Mouse (Mus musculus) testis, postnatal 10 days (tissue): ENCODE data around the gene Plscr4.

Source experiments
- DNase-seq: peaks from one replicate; pipeline ENCODE4 v3.0.0; 2021; ENCODE audit warnings: low spot score

Gene Plscr4

DNA sequence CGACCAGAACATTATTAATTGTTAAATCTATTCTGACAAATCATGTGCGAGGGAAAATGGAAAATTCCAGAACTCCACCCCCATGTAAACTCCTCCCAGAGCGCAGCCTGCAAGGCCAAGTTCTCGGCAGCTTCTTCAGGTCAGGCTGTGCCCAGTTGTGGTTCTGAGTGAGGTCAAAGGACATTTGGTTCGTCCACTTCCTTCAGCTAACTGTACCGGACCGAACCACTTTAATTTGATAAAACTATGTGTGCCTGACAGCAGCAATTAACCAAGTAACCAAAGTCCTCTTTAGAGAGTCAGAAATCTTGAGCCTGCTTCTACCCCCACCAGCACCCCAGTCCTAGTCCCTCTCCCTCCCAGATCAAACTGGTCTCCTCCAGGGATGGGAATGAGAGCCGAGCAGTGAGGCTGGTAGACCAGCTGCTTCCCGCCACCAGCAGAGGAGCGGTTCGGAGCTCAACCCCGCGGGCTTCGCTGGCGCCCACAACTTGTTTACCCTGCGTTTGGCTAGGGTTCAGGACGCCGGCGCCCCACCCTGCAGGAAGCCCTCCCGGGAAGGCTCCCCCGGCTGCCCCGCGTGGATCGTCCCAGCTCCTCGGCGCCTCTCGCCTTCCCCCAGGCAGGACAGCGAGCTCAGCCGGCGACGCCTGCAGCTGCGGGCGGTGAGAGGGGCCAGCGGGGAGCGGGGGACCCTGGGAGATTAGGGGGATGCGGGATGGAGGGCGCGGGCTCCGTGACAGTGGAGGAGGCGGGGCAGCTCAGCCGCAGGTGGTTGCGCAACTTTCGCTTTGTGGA lies at the start of gene Plscr4:
Plscr4 (plus strand) TSS at position 113 of the 798 bp plus-strand sequence.
- peak; percentile 74 for DNase-seq

DNA sequence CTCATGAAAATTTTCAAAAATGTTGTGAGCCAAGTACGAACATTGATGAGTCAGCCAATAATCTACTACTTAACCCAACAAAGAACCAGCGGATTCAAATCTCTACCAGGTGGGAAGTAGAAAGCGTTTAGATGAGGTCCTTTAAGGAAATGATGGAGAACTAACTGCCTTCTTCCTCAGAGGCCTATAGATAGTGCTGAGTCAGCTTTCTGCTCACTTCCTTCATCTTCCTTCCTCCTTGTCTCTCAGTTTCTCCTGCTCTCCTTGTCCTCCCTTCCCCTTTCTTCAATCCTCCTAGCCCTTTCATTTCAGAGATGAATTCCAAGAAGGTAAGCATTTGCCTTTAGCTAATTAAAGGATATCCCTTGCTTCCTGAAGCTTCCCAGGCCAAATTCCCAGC lies 46.9 kb upstream of the Plscr4 start:
- DNase-seq: no peak

DNA sequence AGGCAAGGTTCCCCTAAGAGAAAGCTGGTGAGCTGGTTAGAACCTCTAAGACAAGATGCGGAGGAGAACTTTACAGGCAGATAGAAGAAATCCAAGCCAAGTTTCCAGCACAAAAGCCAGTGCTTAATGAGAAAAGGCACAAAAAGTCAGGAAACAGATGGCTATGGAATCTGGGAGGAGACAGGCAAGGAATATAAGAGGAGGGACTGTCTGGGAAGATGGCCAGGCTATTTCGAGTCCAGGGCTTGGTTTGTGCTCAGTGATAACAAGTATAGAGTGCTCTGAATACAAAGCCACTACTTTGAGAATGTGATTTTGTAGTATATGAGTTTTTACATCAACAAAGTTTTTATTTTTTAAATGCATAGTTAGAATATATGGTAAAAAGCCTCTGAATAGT lies 45.1 kb upstream of the Plscr4 start:
- DNase-seq: peak; percentile 41

DNA sequence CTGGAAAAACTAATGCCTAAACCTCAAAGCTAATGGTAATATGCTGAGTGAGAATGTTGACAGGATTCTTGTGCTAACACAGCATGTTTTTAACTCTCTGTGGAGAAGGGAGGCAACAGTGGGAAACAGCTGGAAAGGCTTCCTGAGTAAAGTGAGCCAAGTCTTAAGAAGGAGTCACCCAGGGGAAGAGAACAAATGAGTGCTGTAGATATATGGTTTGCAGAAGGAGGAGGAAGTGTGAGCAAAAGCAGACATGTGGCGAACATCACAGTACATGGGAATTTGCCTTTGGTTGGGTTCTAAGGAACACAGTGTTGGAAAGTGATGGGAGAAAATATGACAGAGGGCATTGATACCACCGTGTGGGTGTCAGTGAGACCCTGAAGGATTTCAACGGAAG lies 43.5 kb upstream of the Plscr4 start:
- no peak for DNase-seq

DNA sequence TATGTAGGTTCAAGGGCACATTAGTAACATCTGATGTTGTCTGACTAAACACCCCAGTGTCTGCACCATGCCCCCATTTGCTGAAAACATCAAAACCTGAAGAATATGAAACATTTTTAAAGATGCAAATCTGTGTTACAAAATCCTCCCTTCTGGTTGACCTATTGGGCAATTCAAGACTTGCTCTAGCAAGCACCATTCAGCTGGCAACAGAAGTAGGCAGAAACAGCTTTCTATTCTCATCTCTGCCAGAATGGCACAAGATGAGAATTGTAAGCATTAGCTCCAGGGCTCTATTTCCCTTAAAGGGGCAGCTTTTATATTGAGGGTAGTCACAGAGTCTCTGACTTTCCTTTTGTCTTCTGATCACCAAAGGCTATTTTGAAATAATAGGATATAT lies 19.4 kb upstream of the Plscr4 start:
- DNase-seq: no peak

DNA sequence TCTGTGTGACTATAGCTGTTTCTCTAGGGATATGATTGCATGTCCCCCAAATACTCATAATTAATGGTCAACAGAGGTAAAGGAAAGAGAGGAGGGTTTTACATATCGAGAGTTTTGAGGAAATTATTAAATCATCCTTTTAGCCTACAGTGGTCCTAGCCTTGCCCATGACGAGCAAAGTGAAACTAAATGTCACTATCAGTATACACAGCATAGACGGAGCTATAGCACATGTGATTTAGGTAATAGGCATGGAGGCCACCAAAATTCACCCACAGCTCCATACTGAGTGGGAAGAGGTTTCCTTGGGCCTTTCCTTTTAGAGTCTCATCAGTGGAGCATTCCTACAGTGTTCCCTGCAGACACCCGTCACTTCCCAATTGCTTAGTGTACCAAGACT lies 15.7 kb upstream of the Plscr4 start:
- no peak for DNase-seq

DNA sequence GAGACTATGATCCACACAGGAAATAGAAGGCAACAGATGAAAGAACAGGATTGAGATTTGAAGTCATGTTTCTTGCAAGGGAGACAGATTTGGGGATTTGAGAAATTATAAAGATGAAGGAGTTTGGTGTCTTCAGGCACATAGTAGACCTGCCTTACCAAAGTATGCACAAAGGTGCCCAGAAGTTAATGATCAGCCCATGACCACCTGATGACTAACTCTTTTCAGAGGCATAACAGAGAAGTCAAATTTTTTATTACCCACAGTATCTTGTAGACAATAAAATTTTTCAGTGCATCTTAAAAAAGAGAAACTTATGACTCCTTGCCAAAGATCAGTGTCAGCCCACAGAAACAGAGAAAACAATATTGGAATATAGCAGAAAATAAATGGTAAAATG lies 12.6 kb upstream of the Plscr4 start:
- no peak for DNase-seq

DNA sequence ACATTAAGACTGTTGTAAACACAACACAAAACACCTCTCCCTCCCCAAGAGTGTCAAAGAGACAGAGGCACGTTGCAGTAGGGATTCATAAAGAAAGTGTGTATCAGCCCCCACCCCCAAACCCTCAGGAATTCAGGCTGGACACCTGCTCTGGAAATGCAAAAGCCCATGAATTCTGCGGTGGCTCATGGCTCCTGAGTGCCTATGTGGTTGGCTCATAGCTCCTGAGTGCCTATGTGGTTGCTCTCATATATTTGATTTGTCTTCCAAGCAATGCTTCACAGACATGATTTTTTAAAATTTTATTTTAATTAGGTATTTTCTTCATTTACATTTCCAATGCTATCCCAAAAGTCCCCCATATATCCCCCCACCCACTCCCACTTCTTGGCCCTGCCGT lies 568 bp upstream of the Plscr4 start:
- no peak for DNase-seq

DNA sequence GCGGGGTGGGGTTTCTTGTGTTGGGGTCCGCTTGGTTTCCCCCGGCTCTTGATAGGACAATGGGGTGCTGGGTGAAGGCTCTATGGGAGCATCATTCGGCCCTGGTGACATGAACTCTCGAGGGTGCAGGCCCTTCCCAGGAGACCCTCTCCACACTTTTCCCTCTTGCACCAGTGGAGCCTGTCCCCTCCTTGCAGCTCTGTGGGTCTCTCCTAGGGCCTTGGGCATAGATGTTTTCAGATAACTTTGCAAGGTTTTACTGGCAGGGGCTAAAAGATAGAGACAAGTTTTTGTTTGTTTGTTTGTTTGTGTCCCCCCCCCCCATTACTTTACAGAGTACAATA lies 858 bp downstream of the Plscr4 start:
- no peak for DNase-seq

DNA sequence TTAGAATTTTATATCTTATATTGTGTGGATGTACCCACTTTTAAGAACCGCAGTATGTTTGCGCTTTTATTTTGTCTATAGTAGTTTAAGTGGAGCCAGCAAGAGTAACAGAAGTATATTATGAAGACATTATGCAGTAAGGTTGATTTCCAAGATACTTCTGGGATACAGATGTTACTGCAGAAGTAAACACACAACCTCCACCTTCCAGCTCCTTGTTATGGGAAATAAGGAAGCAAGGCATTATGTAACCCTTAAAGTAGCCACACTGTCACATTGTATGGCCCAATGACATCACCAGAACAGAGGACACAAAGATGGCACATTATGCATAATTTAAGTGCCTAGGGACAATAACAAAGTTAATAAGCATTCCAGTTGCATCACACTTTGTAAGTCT lies 1.2 kb downstream of the Plscr4 start:
- DNase-seq: no peak

DNA sequence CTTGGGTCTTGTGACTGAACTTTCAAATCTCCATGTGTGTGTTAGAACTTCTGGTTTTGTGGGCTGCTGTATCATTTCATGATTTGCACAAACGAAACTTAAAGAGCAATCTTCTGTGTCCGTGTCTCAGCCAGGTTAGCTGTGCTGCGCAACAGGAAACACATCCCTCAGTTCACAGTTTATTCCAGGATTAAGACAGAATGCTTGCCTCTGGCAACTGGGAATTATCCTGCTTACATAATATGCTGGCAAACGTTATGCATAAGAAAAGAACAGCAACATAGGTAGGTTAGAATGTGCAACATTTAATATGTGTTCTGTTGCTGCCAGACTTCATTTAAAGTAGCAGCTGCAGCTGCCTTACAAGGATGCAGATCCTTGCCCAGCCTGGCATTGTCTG lies 10.6 kb downstream of the Plscr4 start:
- DNase-seq: no peak

DNA sequence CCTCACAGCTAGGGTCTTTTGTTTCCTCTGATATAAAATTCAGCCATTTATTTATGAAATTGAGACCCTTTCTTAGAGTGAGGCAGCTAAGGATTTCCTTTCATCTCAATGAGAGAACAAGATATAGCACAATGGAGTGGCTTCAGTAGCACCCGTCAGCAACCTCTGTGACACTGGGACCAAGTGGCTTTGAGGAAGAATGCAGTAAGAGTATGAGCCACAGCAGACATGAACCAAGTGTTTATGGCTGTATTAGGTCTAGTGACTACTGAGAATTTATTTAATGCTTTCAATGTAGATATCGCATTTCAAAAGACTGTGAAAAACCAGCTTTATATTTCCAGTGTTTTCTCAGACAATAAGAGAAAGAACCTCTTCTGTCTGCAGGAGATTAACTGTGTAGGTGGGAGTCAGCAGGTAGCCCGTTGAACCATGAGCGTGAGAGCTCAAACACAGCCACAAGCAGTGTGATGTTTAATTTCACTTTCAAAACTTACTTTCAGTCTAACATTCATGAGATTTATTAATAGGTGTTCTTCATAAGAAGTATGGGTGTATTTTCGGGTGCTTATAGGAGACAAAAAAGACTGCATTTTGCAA lies 15.2 kb downstream of the Plscr4 start:
- no peak for DNase-seq

DNA sequence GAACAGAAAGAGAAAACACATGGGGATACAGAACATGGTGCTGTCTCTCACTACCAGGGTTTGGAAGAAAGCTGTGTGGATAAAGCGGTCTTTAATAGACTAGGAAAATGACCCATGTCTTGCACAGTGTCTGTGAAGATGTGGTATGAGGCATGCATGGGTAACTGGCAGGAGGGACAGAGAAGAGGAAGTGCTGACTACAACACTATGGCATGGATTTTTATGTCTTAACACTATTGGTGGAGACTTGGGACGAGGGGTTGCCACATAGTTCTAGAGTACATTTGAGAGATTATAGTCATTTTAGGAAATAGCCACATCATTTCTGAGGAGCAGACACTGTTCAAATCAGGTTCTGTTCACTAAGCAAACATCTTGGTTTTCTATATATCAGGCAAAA lies 16.0 kb downstream of the Plscr4 start:
- no peak for DNase-seq

DNA sequence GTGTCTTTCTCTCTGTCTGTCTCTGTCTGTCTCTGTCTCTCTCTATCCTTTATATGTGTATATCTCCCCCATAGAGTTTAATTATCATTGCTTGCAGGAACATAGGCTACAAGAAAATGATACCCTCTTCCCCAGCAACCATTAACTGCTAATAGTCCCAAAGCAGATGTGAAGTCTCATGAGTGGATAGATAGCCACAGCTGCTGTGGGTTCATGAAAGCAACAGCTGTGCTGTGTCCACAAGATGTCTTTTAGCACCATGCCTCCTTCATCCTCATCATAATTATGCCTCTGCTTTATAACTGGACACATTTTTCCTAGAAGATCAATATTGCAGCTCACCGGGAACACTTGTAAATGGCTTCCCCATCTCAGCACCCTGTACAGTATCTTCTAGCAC lies 17.1 kb downstream of the Plscr4 start:
- DNase-seq: no peak

DNA sequence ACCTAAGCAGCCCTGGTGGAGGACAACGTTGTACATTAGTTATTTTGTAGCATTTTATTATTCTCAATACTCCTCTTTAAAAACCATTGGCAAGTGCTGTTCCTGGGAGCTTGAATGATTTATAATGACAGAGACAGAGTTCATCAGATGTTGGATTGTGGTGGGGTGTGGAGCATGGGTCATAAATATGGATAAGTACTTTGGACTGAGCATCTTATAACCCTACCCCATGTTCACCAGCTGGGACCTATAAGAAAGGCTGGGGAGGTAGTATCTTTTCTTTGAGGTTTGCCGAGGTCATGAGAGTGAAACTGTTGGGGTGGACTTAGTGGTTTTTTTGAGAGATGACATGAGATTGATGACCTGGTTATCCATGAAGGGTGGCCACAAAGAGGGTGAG lies 24.5 kb downstream of the Plscr4 start:
- no peak for DNase-seq

DNA sequence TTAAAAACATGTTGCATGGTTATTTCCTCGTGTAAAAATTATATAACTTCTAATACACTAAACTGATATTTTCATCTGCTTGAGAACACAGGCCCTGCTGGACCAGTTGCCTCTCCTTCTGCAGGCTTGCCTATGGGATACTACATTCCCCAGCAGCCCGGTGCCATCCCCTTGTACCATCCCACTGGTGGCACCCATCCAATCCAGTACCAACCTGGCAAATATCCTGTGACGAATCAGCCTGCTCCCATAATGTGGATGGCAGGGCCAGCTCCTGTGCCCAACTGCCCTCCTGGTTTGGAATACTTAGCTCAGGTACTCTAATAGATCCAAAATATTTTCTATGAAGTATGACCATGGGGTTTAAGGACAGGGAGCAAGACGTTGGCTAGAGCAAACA lies 25.4 kb downstream of the Plscr4 start:
- DNase-seq: no peak

DNA sequence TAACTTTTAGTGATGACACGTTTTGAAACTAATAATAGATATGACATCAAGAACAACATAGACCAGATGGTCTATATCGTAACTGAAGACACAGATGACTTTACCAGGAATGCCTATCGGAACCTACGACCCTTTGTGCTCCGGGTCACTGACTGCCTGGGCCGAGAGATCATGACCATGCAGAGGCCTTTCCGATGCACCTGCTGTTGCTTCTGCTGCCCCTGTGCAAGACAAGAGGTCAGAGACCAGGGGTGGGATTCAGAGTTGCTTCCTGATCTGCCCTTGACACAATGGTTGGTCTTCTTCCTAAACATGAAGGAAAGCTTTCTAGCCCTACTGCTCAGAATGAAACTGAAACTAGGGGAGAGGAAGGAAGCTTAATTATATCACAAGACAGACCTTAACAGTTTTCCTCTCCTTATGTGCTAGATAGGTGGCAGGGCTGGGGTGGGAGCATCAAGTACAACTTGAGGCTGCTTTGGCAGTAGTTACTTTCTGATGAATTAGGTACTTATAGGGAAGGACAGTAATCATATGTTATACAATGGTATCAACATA lies 27.6 kb downstream of the Plscr4 start:
- no peak for DNase-seq

DNA sequence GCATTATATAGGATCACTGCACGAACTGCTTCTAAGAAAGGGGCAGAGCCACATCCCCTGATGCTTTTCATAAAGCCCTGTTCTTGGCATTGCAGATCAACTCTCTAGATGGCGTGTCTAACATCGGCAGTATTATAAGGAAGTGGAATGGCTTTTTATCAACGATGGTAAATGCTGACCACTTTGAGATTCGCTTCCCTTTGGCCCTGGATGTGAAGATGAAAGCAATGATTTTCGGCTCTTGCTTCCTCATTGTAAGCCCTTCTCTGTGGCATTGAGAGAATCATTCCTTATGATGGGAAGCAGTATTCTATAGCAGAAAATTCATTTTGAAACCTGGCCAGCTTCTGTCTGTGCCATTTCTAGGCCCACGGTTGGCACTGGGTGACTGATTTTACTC lies 32.7 kb downstream of the Plscr4 start:
- DNase-seq: no peak

DNA sequence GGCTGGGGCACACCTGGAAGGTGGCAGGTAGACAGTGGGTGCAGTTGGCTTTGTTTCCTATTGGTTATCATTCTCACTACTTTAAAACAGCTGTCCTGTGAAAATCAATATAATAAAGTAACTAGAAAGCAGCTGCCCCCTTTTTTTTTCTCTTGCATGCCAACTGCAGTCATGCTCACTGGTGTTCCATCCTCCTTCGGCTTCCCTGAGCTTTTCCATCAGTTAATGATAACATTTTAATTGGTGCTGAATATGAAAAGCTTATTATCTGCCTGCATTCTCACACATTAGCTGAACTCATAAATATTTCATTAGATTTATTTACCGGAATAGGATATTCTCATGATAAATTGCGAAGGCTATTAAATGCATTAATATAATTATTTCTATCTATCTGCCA lies 33.1 kb downstream of the Plscr4 start:
- DNase-seq: no peak

DNA sequence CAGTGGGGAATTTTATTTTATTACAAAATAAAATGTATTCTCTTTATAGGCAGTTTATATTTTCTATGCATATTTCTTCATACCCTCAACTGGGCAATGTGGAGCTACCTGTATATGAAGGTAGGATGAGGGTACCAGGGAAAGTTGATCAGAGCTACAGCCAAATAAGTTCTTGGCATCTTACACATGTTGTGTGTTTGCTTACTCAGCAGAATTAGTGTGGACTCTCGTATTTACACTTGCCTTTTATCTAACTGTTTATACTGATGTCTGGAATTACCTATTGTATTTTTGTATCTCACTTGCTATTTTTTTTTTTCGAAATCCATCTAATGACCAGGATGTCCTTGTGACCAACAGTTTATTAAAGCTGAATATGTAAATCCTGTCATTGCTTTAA lies 34.1 kb downstream of the Plscr4 start:
- DNase-seq: no peak

DNA sequence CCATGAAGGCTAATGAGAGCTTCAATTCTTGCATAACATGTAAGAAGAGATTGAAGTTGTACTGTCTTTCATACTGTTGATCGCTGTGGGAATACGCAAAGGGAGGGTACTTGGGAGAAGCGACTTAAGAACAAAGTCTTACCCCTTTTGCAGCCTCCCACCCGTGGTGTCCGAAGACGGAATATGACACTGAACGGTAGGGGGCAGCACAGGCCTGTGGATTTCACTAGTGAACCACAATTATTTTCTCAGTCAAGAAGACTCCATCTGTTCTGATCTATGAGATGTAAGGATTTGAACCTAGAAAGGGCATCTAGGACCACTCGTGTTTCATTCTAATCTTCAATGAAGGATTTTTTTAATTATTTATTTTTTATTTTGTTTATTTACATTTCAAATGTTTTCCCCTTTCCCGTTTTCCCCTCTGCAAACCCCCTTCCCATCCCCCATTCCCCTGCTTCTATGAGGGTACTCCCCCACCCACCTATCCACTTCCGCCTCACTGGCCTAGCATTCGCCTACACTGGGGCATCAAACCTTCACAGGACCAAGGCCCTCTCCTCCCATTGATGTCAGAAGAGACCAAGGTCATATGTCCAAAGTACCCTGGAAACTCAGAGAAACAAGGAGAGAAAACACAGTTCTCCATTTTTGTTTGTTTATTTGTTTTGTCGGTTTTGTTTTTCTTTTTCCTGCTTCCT lies 42.7 kb downstream of the Plscr4 start:
- peak; percentile 97 for DNase-seq

DNA sequence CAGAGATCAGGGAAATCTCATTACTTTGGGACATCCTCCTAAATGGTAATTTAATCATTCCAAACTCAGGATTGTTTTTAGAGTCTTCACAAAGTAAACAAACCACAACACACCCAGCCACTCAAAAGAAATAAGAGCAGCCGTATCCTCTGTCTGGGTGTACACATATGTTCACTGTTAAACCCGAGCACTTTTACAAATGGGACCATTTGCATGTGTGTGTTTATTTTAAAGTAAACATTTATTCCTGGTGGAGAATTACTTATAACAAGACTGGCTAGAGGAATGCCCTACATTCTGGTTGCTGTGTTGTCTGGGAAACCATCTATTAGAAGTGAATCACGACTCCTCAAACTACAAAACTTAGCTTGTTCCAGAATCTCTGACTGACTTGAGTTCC lies 47.1 kb downstream of the Plscr4 start:
- DNase-seq: no peak

DNA sequence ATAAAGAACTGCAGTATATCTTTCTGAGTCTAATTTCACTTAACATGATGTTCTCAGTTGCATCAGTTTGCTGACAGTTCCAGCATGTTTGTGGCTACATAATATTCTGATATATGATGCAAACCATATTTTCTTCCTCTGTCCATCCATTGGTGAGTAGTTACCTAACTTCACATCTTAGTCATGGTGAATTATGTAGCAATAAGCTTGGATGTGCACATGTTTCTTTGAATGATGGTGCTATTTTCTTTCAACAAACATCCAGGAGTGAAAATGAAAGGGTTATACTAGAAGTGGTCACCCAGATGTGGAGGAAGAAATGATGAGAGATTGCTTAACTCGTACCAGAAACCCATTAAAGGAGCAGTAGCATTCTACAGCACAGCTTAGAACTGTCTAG lies 47.7 kb downstream of the Plscr4 start:
- DNase-seq: no peak
